Mouse (Mus musculus) liver, embryonic 14.5 days (tissue): ENCODE measurements at regions not wholly inside any gene's neighbourhood (a gene's known extent, or its start where the extent isn't known, plus 50 kb on each side); places are given as distances from the start of the nearest gene placed in this dataset.

ENCODE experiments used
- ATAC-seq: fragments of 200-750 bp; cut with Nextera tagmentation; 2 replicates; pipeline ENCODE4 v1.8.0; 2017; ENCODE audit warnings: moderate number of reproducible peaks, mild to moderate bottlenecking, moderate library complexity; ENCODE audit not compliant: insufficient read depth
- DNase-seq, 3 experiments: peaks; one replicate each; pipeline ENCODE4 v3.0.0-alpha.2; 2012 to 2013; ENCODE audit warnings: low read depth in 3 of 3, low spot score in 3 of 3
- H3K27ac ChIP-seq: fragments of 300-500 bp; sonication (generic); 2 replicates; pipeline ENCODE4 v1.5.1; 2014; ENCODE audit warnings: moderate library complexity, mild to moderate bottlenecking, control low read depth, inconsistent platforms
- H3K27me3 ChIP-seq: fragments of 300-500 bp; sonication (generic); 2 replicates; pipeline ENCODE4 v1.6.1; 2014; ENCODE audit warnings: mild to moderate bottlenecking, low read length, moderate library complexity; ENCODE audit not compliant: control insufficient read depth, insufficient read depth
- H3K36me3 ChIP-seq: fragments of 300-500 bp; sonication (generic); replicated peaks from 2 replicates; pipeline ENCODE4 v1.6.1; 2014; ENCODE audit warnings: low read depth; ENCODE audit not compliant: control insufficient read depth, insufficient read depth
- H3K4me1 ChIP-seq, 2 experiments: fragments of 200-500 bp in 1 of 2; fragments of 300-500 bp in 1 of 2; sonication (generic) in 1 of 2; replicated peaks; 2 replicates each; pipeline ENCODE4 v1.6.1; 2012 to 2014; ENCODE audit warnings: antibody characterized with exemption in 1 of 2, inconsistent platforms in 1 of 2, low read length in 1 of 2; ENCODE audit not compliant: control insufficient read depth in 2 of 2, insufficient read depth in 2 of 2
- H3K4me2 ChIP-seq: fragments of 300-500 bp; sonication (generic); 2 replicates; pipeline ENCODE4 v1.6.1; 2014; ENCODE audit warnings: low read depth, mild to moderate bottlenecking, control low read depth, moderate library complexity
- H3K4me3 ChIP-seq, 2 experiments: fragments of 200-500 bp in 1 of 2; fragments of 300-500 bp in 1 of 2; sonication (generic) in 1 of 2; 2 replicates each; pipeline ENCODE4 v1.5.1; 2012 to 2014; ENCODE audit warnings: low read depth in 2 of 2, low read length in 2 of 2, mild to moderate bottlenecking in 2 of 2, control low read depth in 1 of 2, inconsistent platforms in 1 of 2, moderate library complexity in 1 of 2; ENCODE audit not compliant: insufficient read depth in 1 of 2
- H3K9ac ChIP-seq: fragments of 300-500 bp; sonication (generic); replicated peaks from 2 replicates; pipeline ENCODE4 v1.6.1; 2014; ENCODE audit warnings: mild to moderate bottlenecking, control low read depth, moderate library complexity
- H3K9me3 ChIP-seq: fragments of 300-500 bp; sonication (generic); 2 replicates; pipeline ENCODE4 v1.6.1; 2016; ENCODE audit warnings: low read length, mixed read lengths; ENCODE audit not compliant: control insufficient read depth
- CTCF ChIP-seq: IDR thresholded peaks from 2 replicates; pipeline ENCODE4 v1.5.1; 2016; ENCODE audit warnings: antibody characterized with exemption, low read depth, control low read depth
- EP300 ChIP-seq: IDR thresholded peaks from 2 replicates; pipeline ENCODE4 v1.6.1; 2016; ENCODE audit warnings: antibody characterized with exemption, low read depth
- WGBS: fragments of 180-500 bp; shearing (Covaris S2); extraction: QIAGEN DNeasy Blood & Tissue Kit; methylation state at CpG from one replicate; pipeline ENCODE4 v1.1.7; 2014; ENCODE audit not compliant: insufficient replicate concordance; 5-methylcytosine and 5-hydroxymethylcytosine counted together

GRCm38 (mm10) chr8:54330106-54330505 is 199.3 kb upstream of the Asb5 start:
- ATAC-seq (no peak), DNase-seq (no peak)
- Histone ChIP-seq H3K4me1 (no peaks in the 10 kb centered on the region), H3K27me3 (no peaks in the 10 kb centered on the region), H3K4me2 (no peak overlapping the region), H3K9me3 (no peaks in the 10 kb centered on the region), H3K9ac (no peak overlapping the region), H3K4me3 (no peak overlapping the region), H3K27ac (no peak overlapping the region), H3K36me3 (no peaks in the 10 kb centered on the region)
- TF ChIP-seq EP300 (no peak), CTCF (no peak)
- 64% methylated on average over 1 of the region's 1 CpGs for WGBS

GRCm38 (mm10) chr8:54331883-54332282 is 197.5 kb upstream of the Asb5 start:
- H3K4me1 ChIP-seq: no peaks in the 10 kb centered on the region
- DNase-seq (no peak), ATAC-seq (no peak)
- H3K36me3 ChIP-seq: no peaks in the 10 kb centered on the region
- H3K27me3 ChIP-seq: no peaks in the 10 kb centered on the region
- H3K4me3 ChIP-seq: no peak overlapping the region
- TF ChIP-seq CTCF (no peak), EP300 (no peak)
- WGBS: 18% methylated on average over 1 of the region's 1 CpGs
- H3K9me3 ChIP-seq: no peaks in the 10 kb centered on the region
- no peak overlapping the region for H3K27ac ChIP-seq
- no peak overlapping the region for H3K9ac ChIP-seq
- H3K4me2 ChIP-seq: no peak overlapping the region

- Histone ChIP-seq H3K27me3 (no peaks in the 10 kb centered on the region), H3K27ac (no peak overlapping the region), H3K9me3 (no peaks in the 10 kb centered on the region), H3K4me1 (no peaks in the 10 kb centered on the region), H3K4me2 (no peak overlapping the region), H3K36me3 (no peaks in the 10 kb centered on the region), H3K9ac (no peak overlapping the region), H3K4me3 (no peak overlapping the region)
- DNase-seq (no peak), ATAC-seq (no peak)
- WGBS: 59% methylated on average over 6 of the region's 6 CpGs
- TF ChIP-seq CTCF: no peak
- TF ChIP-seq EP300: no peak
Measured at GRCm38 (mm10) chr8:54351123-54351522, 178.3 kb upstream of the Asb5 start.

DNA sequence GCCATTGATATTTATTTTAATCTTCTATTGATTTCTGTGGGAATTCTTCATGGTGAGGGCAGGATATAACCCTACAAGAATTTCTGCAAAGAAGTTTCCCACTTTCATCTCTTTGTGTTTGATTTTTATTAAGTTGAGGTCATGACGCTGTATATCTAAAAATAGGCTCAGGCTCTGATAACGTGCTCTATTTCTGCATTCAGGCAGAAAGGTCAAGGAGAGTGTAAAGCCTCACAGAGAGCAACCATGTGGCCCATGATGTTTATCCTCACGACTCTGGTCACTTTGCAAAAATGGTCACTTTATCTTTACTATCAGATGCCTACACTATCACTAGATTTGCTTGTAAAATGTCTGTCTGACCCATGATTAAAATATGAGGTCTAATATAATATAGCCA is 167.7 kb upstream of the Asb5 start:
- no peak for DNase-seq
- Histone ChIP-seq H3K9me3 (no peaks in the 10 kb centered on the region), H3K9ac (no peak overlapping the region), H3K4me3 (no peak overlapping the region), H3K27me3 (no peaks in the 10 kb centered on the region), H3K4me2 (no peak overlapping the region), H3K36me3 (no peaks in the 10 kb centered on the region), H3K27ac (no peak overlapping the region), H3K4me1 (no peaks in the 10 kb centered on the region)
- ATAC-seq: no peak
- WGBS: 26% methylated on average over 3 of the region's 3 CpGs
- TF ChIP-seq CTCF (no peak), EP300 (no peak)

DNA sequence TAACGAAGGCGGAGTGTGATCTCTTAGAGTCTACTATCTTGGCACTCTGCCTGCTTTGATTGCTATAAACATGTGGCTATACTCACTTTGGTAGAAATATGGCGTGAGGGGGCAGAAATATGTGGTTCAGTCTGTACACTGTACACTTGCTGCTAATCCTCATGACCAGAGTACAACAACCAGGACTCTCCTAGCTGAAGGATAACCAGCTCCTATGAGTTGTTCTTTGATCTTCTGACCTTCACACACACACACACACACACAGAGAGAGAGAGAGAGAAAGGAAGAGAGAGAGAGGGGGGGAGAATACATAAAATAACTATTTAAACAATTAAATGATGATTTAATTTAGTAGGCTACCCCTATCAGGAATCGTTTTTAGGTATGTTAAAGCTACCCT is 158.9 kb upstream of the Asb5 start:
- TF ChIP-seq EP300: no peak
- no peak for TF ChIP-seq CTCF
- Histone ChIP-seq H3K27me3 (no peaks in the 10 kb centered on the region), H3K9me3 (no peaks in the 10 kb centered on the region), H3K4me3 (no peak overlapping the region), H3K4me2 (no peak overlapping the region), H3K36me3 (no peaks in the 10 kb centered on the region), H3K27ac (no peak overlapping the region), H3K4me1 (no peaks in the 10 kb centered on the region), H3K9ac (no peak overlapping the region)
- WGBS: 59% methylated on average over 4 of the region's 4 CpGs
- ATAC-seq: no peak
- DNase-seq: no peak

GRCm38 (mm10) chr8:54371073-54371472 is 158.3 kb upstream of the Asb5 start:
- Histone ChIP-seq H3K9me3 (no peaks in the 10 kb centered on the region), H3K36me3 (no peaks in the 10 kb centered on the region), H3K9ac (no peak overlapping the region), H3K4me2 (no peak overlapping the region), H3K27ac (no peak overlapping the region), H3K27me3 (no peaks in the 10 kb centered on the region), H3K4me1 (no peaks in the 10 kb centered on the region), H3K4me3 (no peak overlapping the region)
- DNase-seq (no peak), ATAC-seq (no peak)
- 20% methylated on average over 2 of the region's 2 CpGs for WGBS
- TF ChIP-seq CTCF: no peak
